Mouse (Mus musculus): ENCODE results near the gene Atl1. TPM values are rescaled to one million over a fixed set of nuclear protein-coding genes. Genes with fewer than 3 reads are reported as not detected.
A peak's percentile ranks its signal among the peaks of the same experiment; 100 is the strongest.

Gene Atl1
- polyA plus RNA-seq, 1 experiment, result 0.50 TPM

DNA sequence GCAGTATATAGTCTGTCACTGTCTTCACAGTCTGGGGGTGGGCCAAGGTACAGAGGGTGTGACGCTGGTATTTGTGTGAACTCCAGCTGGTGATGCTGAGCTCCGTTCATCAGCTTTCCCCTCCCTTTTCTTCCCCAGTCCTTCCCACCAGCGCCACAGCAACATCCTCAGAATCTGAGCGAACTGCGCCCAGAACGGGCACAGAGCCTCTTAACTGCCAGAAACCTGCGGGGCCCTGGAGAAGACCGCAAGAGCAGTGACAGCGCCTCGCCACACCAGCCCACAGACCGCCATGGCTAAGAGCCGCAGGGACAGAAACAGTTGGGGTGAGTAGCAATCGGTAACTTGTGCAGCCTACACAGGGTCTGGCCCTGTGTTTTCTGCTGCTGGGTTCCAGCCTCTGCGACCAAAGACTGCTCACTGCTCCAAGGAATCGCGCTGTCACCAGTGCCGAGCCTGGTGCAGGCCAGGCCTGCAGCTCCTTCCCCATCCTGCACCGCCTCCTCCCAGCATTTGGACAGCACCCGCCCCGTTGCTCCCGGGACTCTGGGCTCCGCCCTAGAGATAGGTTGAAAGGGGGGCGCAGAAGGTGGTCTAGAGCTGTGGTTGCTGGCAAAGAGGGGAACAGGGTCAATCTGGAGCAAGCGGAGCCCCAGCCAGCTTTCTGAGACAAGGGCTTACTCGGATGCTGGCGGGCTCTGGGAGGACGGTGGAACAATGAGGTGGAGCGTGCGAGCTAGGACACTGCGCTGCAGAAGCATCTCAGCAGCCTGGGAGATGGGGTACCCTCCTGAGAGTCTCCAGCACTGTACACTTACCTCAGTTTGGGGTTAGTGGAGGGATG lies 15.5 kb downstream of the Atl1 start:
- Histone ChIP-seq H3K27ac (ENCODE audit: control insufficient read depth, insufficient read depth, low read depth, low read length, poor library complexity) (peak overlapping the region; percentile 10; the same call in 1 of the 2 replicates), H3K4me3 (replicated peaks; ENCODE audit: control insufficient read depth, low read depth, low read length) (no peak overlapping the region), H3K4me1 (ENCODE audit: control insufficient read depth, insufficient read depth, low read length) (peaks cover 2% of the 10 kb centered on the region)
- TF ChIP-seq CTCF (IDR thresholded peaks at IDR 0.05; ENCODE audit: control insufficient read depth, insufficient read depth, low read length) (no peak), POLR2A (IDR thresholded peaks at IDR 0.05; ENCODE audit: borderline replicate concordance, control insufficient read depth, low read depth, low read length) (no peak)
- 28% methylated on average over 30 of the region's 30 CpGs for WGBS

DNA sequence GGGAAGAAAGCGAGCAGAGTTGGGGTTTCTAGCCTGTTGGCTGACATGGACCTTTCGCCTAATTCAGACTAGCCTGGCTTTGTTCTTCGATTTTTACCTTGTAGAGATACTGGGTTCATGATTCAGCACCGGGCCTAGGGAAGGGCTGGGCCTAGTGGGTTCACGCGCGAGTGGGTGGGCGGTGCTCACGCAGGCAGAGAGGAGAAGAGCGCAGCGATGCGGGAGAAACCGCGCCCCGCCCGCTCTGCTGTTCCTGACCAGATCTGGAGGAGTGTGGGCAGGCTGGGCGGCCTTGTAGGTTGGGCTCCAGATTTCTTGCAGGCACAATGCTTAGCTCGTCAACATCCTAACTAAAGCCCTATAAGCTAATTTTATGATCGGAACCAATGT lies 16.1 kb downstream of the Atl1 start:
- peaks cover 2% of the 10 kb centered on the region for H3K4me1 ChIP-seq (ENCODE audit: control insufficient read depth, insufficient read depth, low read length)
- 74% methylated on average over 19 of the region's 19 CpGs for WGBS
- H3K27ac ChIP-seq (ENCODE audit: control insufficient read depth, insufficient read depth, low read depth, low read length, poor library complexity), result no peak overlapping the region
- no peak overlapping the region for H3K4me3 ChIP-seq (replicated peaks; ENCODE audit: control insufficient read depth, low read depth, low read length)
- TF ChIP-seq POLR2A (IDR thresholded peaks at IDR 0.05; ENCODE audit: borderline replicate concordance, control insufficient read depth, low read depth, low read length) (no peak), CTCF (IDR thresholded peaks at IDR 0.05; ENCODE audit: control insufficient read depth, insufficient read depth, low read length) (no peak)

DNA sequence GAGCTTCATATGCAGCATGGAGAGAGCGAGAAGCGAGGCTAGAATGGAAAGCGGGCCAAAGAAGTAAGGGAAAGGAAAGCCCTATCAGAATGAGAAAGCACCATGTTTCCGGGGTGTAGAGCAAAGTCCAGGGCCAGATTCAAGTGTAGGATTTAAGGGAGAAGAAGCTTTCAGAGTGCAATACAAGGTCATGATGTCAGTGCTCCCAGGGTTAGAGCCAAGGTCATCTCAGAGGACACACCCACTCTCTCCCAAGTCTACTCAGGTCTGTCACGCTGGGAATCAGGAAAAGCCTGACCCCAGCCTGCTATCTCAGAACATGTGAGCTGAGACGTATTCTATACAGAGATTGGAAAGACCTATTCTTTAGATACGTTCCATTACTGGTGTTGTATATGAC lies 19.5 kb downstream of the Atl1 start:
- 87% methylated on average over 7 of the region's 7 CpGs for WGBS
- H3K27ac ChIP-seq (ENCODE audit: control insufficient read depth, insufficient read depth, low read depth, low read length, poor library complexity), result no peak overlapping the region
- TF ChIP-seq POLR2A (IDR thresholded peaks at IDR 0.05; ENCODE audit: borderline replicate concordance, control insufficient read depth, low read depth, low read length), result no peak
- no peak for TF ChIP-seq CTCF (IDR thresholded peaks at IDR 0.05; ENCODE audit: control insufficient read depth, insufficient read depth, low read length)
- no peak overlapping the region for H3K4me3 ChIP-seq (replicated peaks; ENCODE audit: control insufficient read depth, low read depth, low read length)
- peaks cover 2% of the 10 kb centered on the region for H3K4me1 ChIP-seq (ENCODE audit: control insufficient read depth, insufficient read depth, low read length)

DNA sequence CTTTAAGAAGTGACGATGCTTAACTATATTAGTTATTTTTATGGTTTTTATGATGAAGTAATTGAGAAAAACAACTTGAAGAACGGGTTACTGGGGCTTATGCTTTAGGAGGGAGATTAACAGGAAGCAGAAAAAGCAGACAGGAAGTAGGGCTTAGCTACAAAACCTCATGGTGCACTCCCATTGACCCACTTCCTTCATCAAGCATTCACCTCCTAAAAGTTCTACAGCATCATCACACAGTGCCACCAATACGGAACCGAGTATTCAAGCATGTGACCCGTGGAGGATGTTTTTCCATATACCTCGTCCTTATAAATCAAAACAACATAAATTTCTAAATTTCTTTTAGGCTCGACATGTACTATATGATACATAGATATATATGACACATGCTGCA lies 20.3 kb downstream of the Atl1 start:
- WGBS, result 78% methylated on average over 7 of the region's 7 CpGs
- H3K4me3 ChIP-seq (replicated peaks; ENCODE audit: control insufficient read depth, low read depth, low read length), result no peak overlapping the region
- TF ChIP-seq POLR2A (IDR thresholded peaks at IDR 0.05; ENCODE audit: borderline replicate concordance, control insufficient read depth, low read depth, low read length) (no peak), CTCF (IDR thresholded peaks at IDR 0.05; ENCODE audit: control insufficient read depth, insufficient read depth, low read length) (no peak)
- no peak overlapping the region for H3K27ac ChIP-seq (ENCODE audit: control insufficient read depth, insufficient read depth, low read depth, low read length, poor library complexity)
- no peaks in the 10 kb centered on the region; the same call in 1 of the 2 replicates for H3K4me1 ChIP-seq (ENCODE audit: control insufficient read depth, insufficient read depth, low read length)

DNA sequence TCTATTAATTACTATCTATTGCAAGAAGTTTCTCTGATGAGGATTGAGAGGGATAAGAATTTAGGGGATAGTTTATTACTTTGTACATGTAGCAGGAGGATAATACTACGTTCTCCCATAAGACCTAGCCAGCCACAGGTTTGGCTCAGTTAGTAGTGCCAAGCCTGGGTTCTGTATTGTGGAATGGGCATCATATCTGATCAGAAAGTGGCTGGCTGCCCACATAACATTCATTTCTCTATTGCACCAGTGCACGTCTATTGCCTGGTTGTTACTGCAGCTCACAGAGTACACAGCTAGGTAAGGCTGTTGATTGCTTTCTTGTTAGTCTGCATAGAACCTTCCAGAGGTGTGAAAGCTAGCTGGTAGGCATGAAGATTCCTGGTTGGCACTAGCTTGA lies 25.5 kb downstream of the Atl1 start:
- Histone ChIP-seq H3K27ac (ENCODE audit: control insufficient read depth, insufficient read depth, low read depth, low read length, poor library complexity) (no peak overlapping the region), H3K4me3 (replicated peaks; ENCODE audit: control insufficient read depth, low read depth, low read length) (no peak overlapping the region), H3K4me1 (ENCODE audit: control insufficient read depth, insufficient read depth, low read length) (no peaks in the 10 kb centered on the region)
- WGBS, result 68% methylated on average over 2 of the region's 2 CpGs
- TF ChIP-seq CTCF (IDR thresholded peaks at IDR 0.05; ENCODE audit: control insufficient read depth, insufficient read depth, low read length) (no peak), POLR2A (IDR thresholded peaks at IDR 0.05; ENCODE audit: borderline replicate concordance, control insufficient read depth, low read depth, low read length) (no peak)

DNA sequence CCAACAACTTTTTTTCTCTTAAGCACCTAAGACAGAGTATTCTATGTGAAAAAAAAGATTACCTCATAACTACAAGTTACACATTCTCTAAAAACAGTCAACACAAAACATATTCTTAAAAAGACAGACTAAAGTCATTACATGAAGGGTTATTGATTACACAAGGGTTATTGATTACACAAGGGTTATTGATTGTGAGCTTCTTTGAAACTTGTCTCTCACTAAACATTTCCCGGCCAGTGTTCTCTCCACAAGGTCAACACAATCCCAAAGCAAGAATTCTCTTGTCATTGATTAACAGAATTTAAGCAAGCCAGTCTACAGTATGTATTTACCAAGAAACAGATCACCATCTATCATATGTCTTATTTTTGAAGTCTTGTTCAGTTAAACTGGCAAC lies 29.7 kb downstream of the Atl1 start:
- TF ChIP-seq POLR2A (IDR thresholded peaks at IDR 0.05; ENCODE audit: borderline replicate concordance, control insufficient read depth, low read depth, low read length) (no peak), CTCF (IDR thresholded peaks at IDR 0.05; ENCODE audit: control insufficient read depth, insufficient read depth, low read length) (no peak)
- H3K4me3 ChIP-seq (replicated peaks; ENCODE audit: control insufficient read depth, low read depth, low read length), result no peak overlapping the region
- WGBS, result 81% methylated on average over 1 of the region's 1 CpGs
- no peaks in the 10 kb centered on the region for H3K4me1 ChIP-seq (ENCODE audit: control insufficient read depth, insufficient read depth, low read length)
- no peak overlapping the region for H3K27ac ChIP-seq (ENCODE audit: control insufficient read depth, insufficient read depth, low read depth, low read length, poor library complexity)

DNA sequence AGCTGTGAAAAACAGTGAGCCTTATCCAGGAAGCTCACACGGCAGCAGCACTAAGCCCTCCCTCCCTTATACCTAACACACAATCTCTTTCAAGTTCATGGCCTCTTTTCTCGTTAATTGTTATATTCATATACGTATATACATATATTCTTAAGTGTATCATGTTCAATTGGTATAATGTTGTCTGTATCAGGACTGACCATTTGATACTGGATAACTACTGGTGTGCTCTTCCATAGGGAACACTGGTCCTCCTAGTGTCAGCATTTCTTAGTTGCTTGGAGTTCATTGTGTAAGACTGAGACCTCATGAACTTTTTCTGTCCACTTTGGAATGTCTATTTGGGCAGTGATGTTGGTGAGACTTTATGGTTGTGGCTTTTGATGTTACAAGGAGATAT lies 30.7 kb downstream of the Atl1 start:
- no peak overlapping the region for H3K27ac ChIP-seq (ENCODE audit: control insufficient read depth, insufficient read depth, low read depth, low read length, poor library complexity)
- 72% methylated on average over 3 of the region's 3 CpGs for WGBS
- TF ChIP-seq CTCF (IDR thresholded peaks at IDR 0.05; ENCODE audit: control insufficient read depth, insufficient read depth, low read length) (no peak), POLR2A (IDR thresholded peaks at IDR 0.05; ENCODE audit: borderline replicate concordance, control insufficient read depth, low read depth, low read length) (no peak)
- no peaks in the 10 kb centered on the region for H3K4me1 ChIP-seq (ENCODE audit: control insufficient read depth, insufficient read depth, low read length)
- H3K4me3 ChIP-seq (replicated peaks; ENCODE audit: control insufficient read depth, low read depth, low read length), result no peak overlapping the region

DNA sequence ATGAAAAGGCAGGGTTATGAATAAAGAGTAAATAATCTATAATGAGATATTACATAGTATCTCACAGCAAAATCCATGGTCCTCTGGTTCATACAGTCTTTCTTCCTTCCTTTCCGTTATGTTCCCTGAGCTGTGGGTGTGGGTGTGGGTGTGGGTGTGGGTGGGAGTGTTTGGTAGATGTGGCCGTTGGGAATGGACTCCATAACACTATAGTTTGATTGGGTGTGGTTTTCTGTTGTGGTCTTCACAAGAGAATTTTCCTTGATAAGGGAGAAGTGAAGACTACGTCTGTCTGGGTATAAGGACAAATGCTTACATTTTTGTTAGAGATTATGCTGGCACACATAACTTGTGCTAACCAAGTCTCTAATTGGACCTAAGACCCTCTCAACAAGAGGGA lies 31.2 kb downstream of the Atl1 start:
- WGBS, result 46% methylated on average over 3 of the region's 3 CpGs
- no peak overlapping the region for H3K4me3 ChIP-seq (replicated peaks; ENCODE audit: control insufficient read depth, low read depth, low read length)
- H3K27ac ChIP-seq (ENCODE audit: control insufficient read depth, insufficient read depth, low read depth, low read length, poor library complexity), result no peak overlapping the region
- TF ChIP-seq CTCF (IDR thresholded peaks at IDR 0.05; ENCODE audit: control insufficient read depth, insufficient read depth, low read length) (no peak), POLR2A (IDR thresholded peaks at IDR 0.05; ENCODE audit: borderline replicate concordance, control insufficient read depth, low read depth, low read length) (no peak)
- no peaks in the 10 kb centered on the region for H3K4me1 ChIP-seq (ENCODE audit: control insufficient read depth, insufficient read depth, low read length)

Data from bone marrow, adult 2 months (tissue).